Mouse (Mus musculus) MEL (cell line): ENCODE results near the gene Ndufaf8. TPM values are rescaled to one million over a fixed set of nuclear protein-coding genes. Genes with fewer than 3 reads are reported as not detected.

Experiments
- DNase-seq: peaks from one replicate; pipeline ENCODE4 v3.0.0; 2011; ENCODE audit warnings: low read depth, low spot score
- H3K27ac ChIP-seq: 2 replicates; pipeline ENCODE4 v1.5.1; 2012; ENCODE audit warnings: low read depth, mild to moderate bottlenecking, control low read depth, low read length, moderate library complexity; ENCODE audit not compliant: control insufficient read depth
- H3K27me3 ChIP-seq, 2 experiments: fragments of 150-350 bp in 1 of 2; sonication (generic) in 1 of 2; 2 replicates each; pipeline ENCODE4 v1.6.1; 2012; ENCODE audit warnings: low read length in 2 of 2, mild to moderate bottlenecking in 2 of 2, improper control_type of control experiment in 1 of 2, moderate library complexity in 1 of 2; ENCODE audit not compliant: insufficient read depth in 2 of 2, control insufficient read depth in 1 of 2
- H3K36me3 ChIP-seq, 2 experiments: 2 replicates each; pipeline ENCODE4 v1.6.1; 2012 to 2014; ENCODE audit warnings: low read length in 2 of 2, improper control_type of control experiment in 1 of 2, inconsistent platforms in 1 of 2, mild to moderate bottlenecking in 1 of 2; ENCODE audit not compliant: insufficient read depth in 2 of 2, control insufficient read depth in 1 of 2
- H3K4me1 ChIP-seq, 2 experiments: fragments of 150-350 bp in 1 of 2; sonication (generic) in 1 of 2; 2 replicates each; pipeline ENCODE4 v1.6.1; 2012; ENCODE audit warnings: low read length in 2 of 2, improper control_type of control experiment in 1 of 2, mild to moderate bottlenecking in 1 of 2; ENCODE audit not compliant: insufficient read depth in 2 of 2, control insufficient read depth in 1 of 2
- H3K4me3 ChIP-seq, 2 experiments: fragments of 150-350 bp in 1 of 2; sonication (generic) in 1 of 2; 2 replicates each; pipeline ENCODE4 v1.5.1; 2012; ENCODE audit warnings: low read depth in 2 of 2, low read length in 2 of 2, mild to moderate bottlenecking in 2 of 2, moderate library complexity in 2 of 2, control low read depth in 1 of 2, improper control_type of control experiment in 1 of 2; ENCODE audit not compliant: control insufficient read depth in 1 of 2, insufficient read depth in 1 of 2
- H3K79me2 ChIP-seq: 2 replicates; pipeline ENCODE4 v1.6.1; 2012; ENCODE audit warnings: mild to moderate bottlenecking, low read length, moderate library complexity; ENCODE audit not compliant: control insufficient read depth, poor library complexity, insufficient read depth
- H3K9ac ChIP-seq: 2 replicates; pipeline ENCODE4 v1.6.1; 2012; ENCODE audit warnings: low read depth, mild to moderate bottlenecking, control low read depth, low read length, moderate library complexity; ENCODE audit not compliant: control insufficient read depth, poor library complexity, severe bottlenecking
- H3K9me3 ChIP-seq: fragments of 150-350 bp; sonication (generic); replicated peaks from 2 replicates; pipeline ENCODE4 v1.6.1; 2012; ENCODE audit warnings: mild to moderate bottlenecking, low read length, improper control_type of control experiment, moderate library complexity; ENCODE audit not compliant: insufficient read depth
- CHD1 ChIP-seq: IDR thresholded peaks from 2 replicates; pipeline ENCODE4 v1.6.1; 2012; ENCODE audit warnings: low read depth, mild to moderate bottlenecking, inconsistent platforms, low read length, improper control_type of control experiment
- EP300 ChIP-seq, 2 experiments: IDR thresholded peaks; 2 replicates each; pipeline ENCODE4 v1.6.1; 2011; ENCODE audit warnings: improper control_type of control experiment in 2 of 2, low read length in 2 of 2, low read depth in 1 of 2, mild to moderate bottlenecking in 1 of 2
- GATA1 ChIP-seq: IDR thresholded peaks from 2 replicates; pipeline ENCODE4 v1.6.1; 2011; ENCODE audit warnings: low read depth, low read length, improper control_type of control experiment
- HCFC1 ChIP-seq: IDR thresholded peaks from 2 replicates; pipeline ENCODE4 v1.6.1; 2012; ENCODE audit warnings: low read depth, mild to moderate bottlenecking, inconsistent platforms, low read length, improper control_type of control experiment, moderate library complexity
- JUND ChIP-seq: IDR thresholded peaks from 2 replicates; pipeline ENCODE4 v1.6.1; 2011; ENCODE audit warnings: low read depth, mild to moderate bottlenecking, improper control_type of control experiment, low read length
- MAFK ChIP-seq: IDR thresholded peaks from 2 replicates; pipeline ENCODE4 v1.6.1; 2011; ENCODE audit warnings: low read depth, mild to moderate bottlenecking, low read length, improper control_type of control experiment, borderline replicate concordance
- MAX ChIP-seq: IDR thresholded peaks from 2 replicates; pipeline ENCODE4 v1.6.1; 2011; ENCODE audit warnings: low read length, improper control_type of control experiment
- MXI1 ChIP-seq: IDR thresholded peaks from 2 replicates; pipeline ENCODE4 v1.6.1; 2011; ENCODE audit warnings: mild to moderate bottlenecking, low read depth, low read length, improper control_type of control experiment
- MYC ChIP-seq: IDR thresholded peaks from 2 replicates; pipeline ENCODE4 v1.6.1; 2011; ENCODE audit warnings: low read depth, mild to moderate bottlenecking, low read length, improper control_type of control experiment, moderate library complexity
- NELFE ChIP-seq: IDR thresholded peaks from 2 replicates; pipeline ENCODE4 v1.6.1; 2011; ENCODE audit warnings: low read depth, low read length, improper control_type of control experiment
- NRF1 ChIP-seq: IDR thresholded peaks from 2 replicates; pipeline ENCODE4 v1.6.1; 2014; ENCODE audit warnings: low read depth, mild to moderate bottlenecking, inconsistent platforms, low read length, improper control_type of control experiment, moderate library complexity; ENCODE audit not compliant: poor library complexity, insufficient read depth, severe bottlenecking
- POLR2A ChIP-seq, 2 experiments: IDR thresholded peaks; 2 replicates each; pipeline ENCODE4 v1.6.1; 2011 to 2012; ENCODE audit warnings: low read length in 2 of 2, mild to moderate bottlenecking in 2 of 2, control low read depth in 1 of 2, improper control_type of control experiment in 1 of 2, low read depth in 1 of 2, moderate library complexity in 1 of 2; ENCODE audit not compliant: control insufficient read depth in 1 of 2, insufficient read depth in 1 of 2, poor library complexity in 1 of 2
- POLR2AphosphoS2 ChIP-seq: IDR thresholded peaks from 2 replicates; pipeline ENCODE4 v1.6.1; 2011; ENCODE audit warnings: low read length, improper control_type of control experiment
- RAD21 ChIP-seq: IDR thresholded peaks from 2 replicates; pipeline ENCODE4 v1.6.1; 2011; ENCODE audit warnings: mild to moderate bottlenecking, low read depth, low read length, improper control_type of control experiment
- SIN3A ChIP-seq: IDR thresholded peaks from 2 replicates; pipeline ENCODE4 v1.6.1; 2012; ENCODE audit warnings: low read length, improper control_type of control experiment, inconsistent platforms
- SMC3 ChIP-seq: IDR thresholded peaks from 2 replicates; pipeline ENCODE4 v1.6.1; 2011; ENCODE audit warnings: low read depth, low read length, improper control_type of control experiment
- TAL1 ChIP-seq: IDR thresholded peaks from 2 replicates; pipeline ENCODE4 v1.6.1; 2012; ENCODE audit warnings: mild to moderate bottlenecking, inconsistent platforms, low read length, moderate library complexity, mixed read lengths
- TBP ChIP-seq: IDR thresholded peaks from 2 replicates; pipeline ENCODE4 v1.8.0; 2011; ENCODE audit warnings: low read depth, low read length, improper control_type of control experiment
- TCF12 ChIP-seq: IDR thresholded peaks from 2 replicates; pipeline ENCODE4 v1.6.1; 2014; ENCODE audit warnings: low read depth, mild to moderate bottlenecking, inconsistent platforms, low read length, improper control_type of control experiment, moderate library complexity
- UBTF ChIP-seq: IDR thresholded peaks from 2 replicates; pipeline ENCODE4 v1.6.1; 2012; ENCODE audit warnings: low read depth, mild to moderate bottlenecking, inconsistent platforms, low read length, improper control_type of control experiment, moderate library complexity, borderline replicate concordance; ENCODE audit not compliant: insufficient read depth
- USF1 ChIP-seq: IDR thresholded peaks from 2 replicates; pipeline ENCODE4 v1.6.1; 2014; ENCODE audit warnings: low read depth, mild to moderate bottlenecking, inconsistent platforms, low read length, improper control_type of control experiment, moderate library complexity
- ZNF384 ChIP-seq: IDR thresholded peaks from 2 replicates; pipeline ENCODE4 v1.6.1; 2012; ENCODE audit warnings: low read depth, mild to moderate bottlenecking, inconsistent platforms, low read length, improper control_type of control experiment
- polyA plus RNA-seq, 2 experiments: library from polyadenylated mRNA; stranded (reverse) in 1 of 2; unstranded in 1 of 2; fragments of >175 nt in 1 of 2; fragments of >200 nt in 1 of 2; gene quantifications; 2 replicates each; pipeline versions ENCODE4 v1.2.1 to v1.2.4; 2012; ENCODE audit warnings: low replicate concordance in 2 of 2, low read depth in 1 of 2; ENCODE audit not compliant: insufficient read length in 2 of 2, insufficient read depth in 1 of 2, missing spikeins in 1 of 2
- total RNA-seq: library from RNA; depleted of rRNA; stranded (reverse); fragments of 300-350 nt; gene quantifications from 2 replicates; pipeline ENCODE4 v1.2.3, GENCODE M21; 2012

Ndufaf8 gene
- total and polyA plus RNA-seq, 3 experiments = 77.6 to 120 TPM; not detected in 1

GRCm38 (mm10) chr11:120071731-120072320, 26.9 kb upstream of the Ndufaf8 start:
- TF ChIP-seq ZNF384 = no peak
- no peak for TF ChIP-seq SIN3A
- no peak for TF ChIP-seq NRF1
- TF ChIP-seq USF1 = no peak
- no peak for TF ChIP-seq RAD21
- no peak for TF ChIP-seq HCFC1
- no peak for TF ChIP-seq MAX
- no peak for TF ChIP-seq POLR2A (IDR thresholded peaks at IDR 0.05; ENCODE audit: control insufficient read depth in 1 of 2, insufficient read depth in 1 of 2, low read depth in 1 of 2, low read length in 2 of 2, poor library complexity in 1 of 2)
- no peak overlapping the region for H3K27ac ChIP-seq
- H3K9me3 ChIP-seq = no peaks in the 10 kb centered on the region
- no peaks in the 10 kb centered on the region for H3K27me3 ChIP-seq
- H3K36me3 ChIP-seq = no peaks in the 10 kb centered on the region
- H3K9ac ChIP-seq = no peak overlapping the region
- H3K79me2 ChIP-seq = no peaks in the 10 kb centered on the region
- H3K4me3 ChIP-seq = no peak overlapping the region
- no peak for DNase-seq
- H3K4me1 ChIP-seq = no peaks in the 10 kb centered on the region

- H3K9me3 ChIP-seq = no peaks in the 10 kb centered on the region
- H3K27me3 ChIP-seq = no peaks in the 10 kb centered on the region
- H3K4me3 ChIP-seq = no peak overlapping the region
- no peaks in the 10 kb centered on the region for H3K79me2 ChIP-seq
- TF ChIP-seq POLR2A (IDR thresholded peaks at IDR 0.05; ENCODE audit: control insufficient read depth in 1 of 2, insufficient read depth in 1 of 2, low read depth in 1 of 2, low read length in 2 of 2, poor library complexity in 1 of 2) (no peak), EP300 (IDR thresholded peaks at IDR 0.05; ENCODE audit: low read depth in 1 of 2, low read length in 2 of 2) (no peak), USF1 (no peak), POLR2AphosphoS2 (no peak), ZNF384 (no peak), TAL1 (no peak), NELFE (no peak), MXI1 (no peak), SMC3 (no peak), HCFC1 (no peak), JUND (no peak), UBTF (no peak), CHD1 (no peak), MYC (no peak), TCF12 (no peak), MAX (no peak), TBP (no peak), NRF1 (no peak), MAFK (no peak), GATA1 (no peak)
- H3K4me1 ChIP-seq = no peaks in the 10 kb centered on the region
- no peak overlapping the region for H3K9ac ChIP-seq
- H3K36me3 ChIP-seq = no peaks in the 10 kb centered on the region
- no peak for DNase-seq
- H3K27ac ChIP-seq = no peak overlapping the region
Measured at GRCm38 (mm10) chr11:120072986-120073647, 25.6 kb upstream of the Ndufaf8 start.
